Comparison of ENCODE assay signal across 8 mouse cellular contexts in genomic region chr19:42144541-42145167, GRCm38 (mm10). TPM values are rescaled to one million over a fixed set of nuclear protein-coding genes. Genes with fewer than 3 reads are reported as not detected.
DNase-seq lines count a peak whose midpoint lies in the region; ATAC-seq lines count a peak whose summit lies in the region.

No protein-coding gene starts in this region.

- DNase-seq in adrenal gland, adult (ENCODE audit: inconsistent age in 2 of 2, low spot score in 1 of 2): peak; percentile 79 to 93
- no peak for DNase-seq in adrenal gland, adult 8-10 months
- peak; percentile 89 for DNase-seq in R1 (ENCODE audit: low read depth, low spot score)
- peak; percentile 54 to 88 for DNase-seq in cerebellum, postnatal 4 days (ENCODE audit: low spot score in 2 of 2)
- DNase-seq in heart, adult 9 months (ENCODE audit: low spot score in 2 of 2): peak; percentile 62 to 84
- DNase-seq in layer of hippocampus, postnatal 25 days (ENCODE audit: extremely low spot score in 1 of 2, low spot score in 1 of 2): peak; percentile 73 to 97
- DNase-seq in spleen, postnatal 4 days (ENCODE audit: low spot score in 2 of 2): peak; percentile 76 to 92

- peak; percentile 40; the same call in 1 of the 2 replicates for ATAC-seq in megakaryocyte progenitor cell, adult 5-6 weeks (replicated peaks; ENCODE audit: poor library complexity)

RNA-seq across cellular contexts. Expression of gene Marveld1, which starts 2.5 kb away (rescaled TPM):
- total RNA-seq in adrenal gland, adult 8-10 months (2022): 10 to 100 TPM; 35.2 to 56.5 (median 47.4) TPM
- total RNA-seq in layer of hippocampus, postnatal 25 days (2021): 1 to 10 TPM; 6.3 to 7.6 TPM
- total RNA-seq in megakaryocyte progenitor cell, adult 5-6 weeks (2015): 14.4 and 14.9 TPM in 2 replicates
- 15.0 and 18.8 TPM in 2 replicates for total RNA-seq in megakaryocyte progenitor cell, adult 5-6 weeks (2017)

RNA-seq across cellular contexts. Expression of gene Avpi1, which starts 15.8 kb away (rescaled TPM):
- total RNA-seq in adrenal gland, adult 8-10 months (2022): 100 to 1,000 TPM in 1 of 4 experiments, 10 to 100 TPM in 3; 53.5 to 107 (median 73.9) TPM
- total RNA-seq in layer of hippocampus, postnatal 25 days (2021): 10 to 100 TPM; 19.7 to 21.7 TPM
- total RNA-seq in megakaryocyte progenitor cell, adult 5-6 weeks (2015): 5.0 and 7.3 TPM in 2 replicates
- total RNA-seq in megakaryocyte progenitor cell, adult 5-6 weeks (2017): 4.9 and 5.4 TPM in 2 replicates

RNA-seq across cellular contexts. Expression of gene Zfyve27, which starts 19.1 kb away (rescaled TPM):
- 10 to 100 TPM; 53.2 to 70.1 (median 61.8) TPM for total RNA-seq in adrenal gland, adult 8-10 months (2022)
- 10 to 100 TPM; 82.6 to 99.8 TPM for total RNA-seq in layer of hippocampus, postnatal 25 days (2021)
- 10.7 and 13.6 TPM in 2 replicates for total RNA-seq in megakaryocyte progenitor cell, adult 5-6 weeks (2015)
- 26.9 and 30.5 TPM in 2 replicates for total RNA-seq in megakaryocyte progenitor cell, adult 5-6 weeks (2017)

RNA-seq across cellular contexts. Expression of gene Pi4k2a, which starts 54.4 kb away (rescaled TPM):
- total RNA-seq in adrenal gland, adult 8-10 months (2022): 10 to 100 TPM; 78.8 to 81.8 (median 80.4) TPM
- 10 to 100 TPM; 62.8 to 67.1 TPM for total RNA-seq in layer of hippocampus, postnatal 25 days (2021)
- total RNA-seq in megakaryocyte progenitor cell, adult 5-6 weeks (2015): 8.9 and 9.4 TPM in 2 replicates
- 5.5 and 7.4 TPM in 2 replicates for total RNA-seq in megakaryocyte progenitor cell, adult 5-6 weeks (2017)

RNA-seq across cellular contexts. Expression of gene Sfrp5, which starts 57.4 kb away (rescaled TPM):
- 10 to 100 TPM in 2 of 4 experiments, 1 to 10 TPM in 2; 3.4 to 25.0 (median 13.1) TPM for total RNA-seq in adrenal gland, adult 8-10 months (2022)
- not detected for total RNA-seq in layer of hippocampus, postnatal 25 days (2021)
- not detected in 2 replicates for total RNA-seq in megakaryocyte progenitor cell, adult 5-6 weeks (2015)
- total RNA-seq in megakaryocyte progenitor cell, adult 5-6 weeks (2017): not detected in 2 replicates
